Mouse (Mus musculus) gastrocnemius, postnatal 36 days (tissue): ENCODE measurements at regions not wholly inside any gene's neighbourhood (a gene's known extent, or its start where the extent isn't known, plus 50 kb on each side); places are given as distances from the start of the nearest gene placed in this dataset.

ENCODE experiments used
- DNase-seq, 2 experiments: peaks; one replicate each; pipeline ENCODE4 v3.0.0; 2022
- intact Hi-C: fragments of 180-260 bp; cut with DNase I; formaldehyde crosslinking; loops from one replicate; pipeline ENCODE4 v1.15.1; 2025

DNA sequence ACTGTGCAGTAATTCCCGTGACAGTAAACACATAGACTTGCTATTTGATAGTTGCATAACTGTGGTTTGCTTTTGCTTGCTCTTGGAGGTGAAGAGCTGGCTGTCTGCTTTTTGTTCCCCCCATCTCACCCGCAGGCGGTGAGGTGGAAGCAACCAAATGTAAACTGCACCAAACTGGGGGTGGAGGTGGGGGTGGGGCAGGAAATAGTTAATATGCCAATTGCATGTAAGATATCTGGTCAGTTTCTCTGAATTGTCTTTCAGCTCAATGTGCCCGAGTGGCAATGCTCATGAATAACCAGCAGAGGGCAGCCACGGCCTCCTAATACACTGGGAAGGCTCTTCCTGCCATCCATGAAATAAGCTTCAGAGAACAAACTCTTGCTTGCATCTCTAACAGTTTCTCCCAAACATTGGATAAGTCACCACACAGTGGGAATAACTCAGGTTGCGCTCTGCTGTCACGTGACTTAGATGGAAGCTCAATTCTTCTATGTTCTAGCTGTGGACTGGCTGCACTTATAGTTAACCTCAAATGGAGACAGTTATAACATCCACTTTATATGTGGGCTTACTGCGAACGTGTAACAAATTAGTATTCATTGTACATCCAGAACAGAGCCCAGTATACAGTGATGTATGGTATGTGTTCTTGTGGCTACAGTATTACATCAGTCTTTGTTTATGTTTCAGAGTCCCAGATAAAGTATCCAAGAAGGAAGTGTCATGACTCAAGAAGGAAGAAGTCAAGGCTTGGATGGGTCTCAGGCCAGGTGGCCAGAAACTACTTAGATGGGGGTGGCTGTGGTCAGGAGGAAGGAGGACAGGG lies 62.0 kb upstream of the Egflam start:
- DNase-seq = peak; percentile 31 to 33
- intact Hi-C loops = loop anchor here (2.0 kb wide), 1 partner anchor 353 kb away; no protein-coding TSS in a partner anchor

GRCm38 (mm10) chr15:7462549-7462948 lies 64.4 kb upstream of the Egflam start:
- DNase-seq = no peak
- intact Hi-C loops = no loop called here

- intact Hi-C loops = no loop called here
- no peak for DNase-seq
Measured at GRCm38 (mm10) chr15:7463444-7464350, 65.5 kb upstream of the Egflam start.

DNA sequence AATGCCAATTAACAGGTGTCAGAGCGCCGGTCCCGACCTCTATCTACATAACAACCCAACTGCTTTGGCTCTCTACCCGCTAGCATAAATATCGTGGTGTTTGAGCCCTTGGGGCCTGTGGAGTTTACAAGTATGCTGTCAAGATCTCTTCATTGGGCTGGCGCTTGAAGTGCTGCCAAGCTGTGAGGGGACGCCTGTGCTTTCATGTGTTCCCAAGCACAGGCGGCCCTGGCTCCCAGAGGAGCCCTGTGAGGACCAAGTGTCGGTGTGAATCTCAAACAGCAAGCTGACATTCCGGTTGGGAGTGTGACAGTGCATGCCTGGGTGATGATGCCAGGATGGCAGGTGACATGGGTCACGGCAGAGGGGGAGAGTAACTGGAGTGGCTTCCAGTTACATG lies 82.0 kb upstream of the Egflam start:
- DNase-seq = peak in 1 of 2 experiments; percentile 10
- intact Hi-C loops = no loop called here

DNA sequence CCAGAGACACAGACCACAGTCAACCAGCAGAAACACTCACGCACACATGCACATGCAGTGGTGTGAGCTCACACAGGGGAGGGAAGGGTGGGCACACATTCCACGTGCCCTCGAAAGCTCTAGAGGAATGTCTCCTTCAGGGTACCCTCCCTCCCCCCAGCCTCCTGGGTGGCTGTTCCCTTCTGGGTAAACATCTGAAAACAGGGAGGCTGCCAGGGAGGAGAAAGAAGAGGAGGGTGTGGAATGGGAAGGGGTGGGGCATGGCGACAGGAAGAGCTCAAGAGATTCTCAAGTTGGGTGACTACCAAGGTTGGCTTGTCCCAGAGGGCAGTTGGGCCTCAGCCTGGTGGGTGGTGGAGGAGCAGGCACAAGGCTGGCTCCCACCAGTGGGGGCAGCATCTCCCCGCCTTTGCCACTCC lies 82.6 kb upstream of the Egflam start:
- DNase-seq = no peak
- intact Hi-C loops = no loop called here

- DNase-seq = no peak
- intact Hi-C loops = no loop called here
Measured at GRCm38 (mm10) chr15:7483686-7484085, 85.5 kb upstream of the Egflam start.

- intact Hi-C loops = no loop called here
- no peak for DNase-seq
Measured at GRCm38 (mm10) chr15:7491091-7491490, 92.9 kb upstream of the Egflam start.

DNA sequence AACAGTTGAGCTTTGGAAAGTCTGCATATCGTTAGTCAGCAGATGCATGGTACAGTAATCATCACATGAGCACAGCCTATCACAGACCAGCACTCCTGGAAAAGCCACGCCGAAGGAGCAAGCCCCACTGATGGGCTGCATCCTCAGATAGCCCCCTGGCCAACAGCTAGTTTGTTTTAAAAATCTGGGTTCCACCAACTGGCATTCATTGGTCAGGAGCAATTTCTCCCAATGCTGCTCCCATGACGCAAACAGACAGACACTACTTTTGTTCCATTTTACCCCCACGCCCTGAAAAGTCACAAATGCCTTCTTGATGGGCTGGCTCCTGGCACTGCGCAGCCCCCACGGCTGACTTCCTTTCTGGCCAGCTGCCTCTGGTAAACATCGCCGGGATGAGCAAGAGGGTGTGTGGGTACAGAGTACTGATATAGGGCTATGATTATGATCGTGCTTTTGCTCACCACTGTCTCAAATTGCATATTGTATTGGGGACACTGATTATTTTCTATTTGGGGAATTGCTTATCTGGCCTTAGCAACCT lies 95.0 kb upstream of the Egflam start:
- intact Hi-C loops = no loop called here
- DNase-seq = no peak

- intact Hi-C loops = no loop called here
- DNase-seq = no peak
Measured at GRCm38 (mm10) chr15:7497852-7498251, 99.7 kb upstream of the Egflam start.

GRCm38 (mm10) chr15:7508535-7508934 lies 110.3 kb upstream of the Egflam start:
- DNase-seq = no peak
- intact Hi-C loops = no loop called here

- intact Hi-C loops = no loop called here
- DNase-seq = no peak
Measured at GRCm38 (mm10) chr15:7514743-7515273, 116.6 kb upstream of the Egflam start.

DNA sequence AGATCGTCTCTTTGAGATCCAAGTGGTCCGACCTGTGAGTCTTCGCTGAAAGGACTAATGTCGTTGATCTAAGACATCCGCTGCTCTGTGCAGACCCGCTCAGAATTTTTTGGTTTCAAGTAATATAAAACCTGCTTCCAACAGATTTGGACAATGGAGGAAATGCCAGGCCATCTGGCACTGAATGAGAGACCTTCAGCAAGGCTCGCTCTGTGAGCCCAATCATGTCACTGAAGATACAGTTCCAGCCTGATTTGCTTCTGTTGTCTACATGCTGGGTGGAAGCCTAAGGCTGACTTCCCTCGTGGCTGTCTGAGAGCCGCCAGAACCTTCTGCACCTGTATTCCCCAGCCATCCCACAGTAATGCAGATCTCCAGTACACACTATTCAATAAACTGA lies 123.4 kb upstream of the Egflam start:
- intact Hi-C loops = no loop called here
- DNase-seq = no peak

DNA sequence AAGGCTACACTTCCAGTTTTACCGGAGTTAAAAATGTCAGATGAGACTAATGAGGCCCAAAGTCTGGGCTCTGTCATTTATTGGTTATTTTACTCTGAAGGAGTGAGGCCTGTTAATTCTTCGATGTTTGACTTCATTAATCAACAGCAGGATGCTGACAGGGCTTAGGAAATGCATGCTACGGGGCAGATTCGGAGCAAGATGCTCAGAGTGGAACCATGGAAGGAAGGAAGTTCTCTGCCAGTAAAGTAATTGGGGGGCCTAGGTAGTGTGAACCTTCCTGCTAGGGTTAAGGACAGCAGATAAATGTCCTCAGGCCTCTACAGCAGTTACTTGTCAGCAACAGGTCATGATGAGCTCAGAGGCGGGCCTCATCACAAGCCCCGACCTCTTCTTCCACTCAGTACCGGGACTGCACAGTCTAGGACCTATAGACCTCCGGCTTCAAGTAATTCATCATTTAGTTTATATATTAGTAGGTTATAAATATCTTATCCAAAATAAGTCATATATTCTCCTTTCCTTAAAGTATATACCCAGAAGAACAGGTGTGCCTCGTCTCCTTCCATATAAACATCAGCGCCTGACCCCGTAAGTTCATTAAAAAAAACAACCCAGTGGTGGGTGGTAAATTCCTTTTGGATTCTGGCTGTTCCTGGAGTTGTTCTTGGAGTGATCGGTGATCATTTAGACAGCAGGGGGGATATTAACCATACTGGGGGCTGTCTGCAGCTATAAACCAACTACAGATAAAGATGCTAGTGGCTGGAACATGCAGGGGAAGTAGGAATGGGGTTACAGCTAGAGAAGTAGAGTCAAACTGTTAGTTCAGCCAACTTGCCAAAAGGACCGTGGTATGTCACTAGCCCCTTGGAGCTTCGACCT lies 124.9 kb upstream of the Egflam start:
- intact Hi-C loops = no loop called here
- DNase-seq = no peak

DNA sequence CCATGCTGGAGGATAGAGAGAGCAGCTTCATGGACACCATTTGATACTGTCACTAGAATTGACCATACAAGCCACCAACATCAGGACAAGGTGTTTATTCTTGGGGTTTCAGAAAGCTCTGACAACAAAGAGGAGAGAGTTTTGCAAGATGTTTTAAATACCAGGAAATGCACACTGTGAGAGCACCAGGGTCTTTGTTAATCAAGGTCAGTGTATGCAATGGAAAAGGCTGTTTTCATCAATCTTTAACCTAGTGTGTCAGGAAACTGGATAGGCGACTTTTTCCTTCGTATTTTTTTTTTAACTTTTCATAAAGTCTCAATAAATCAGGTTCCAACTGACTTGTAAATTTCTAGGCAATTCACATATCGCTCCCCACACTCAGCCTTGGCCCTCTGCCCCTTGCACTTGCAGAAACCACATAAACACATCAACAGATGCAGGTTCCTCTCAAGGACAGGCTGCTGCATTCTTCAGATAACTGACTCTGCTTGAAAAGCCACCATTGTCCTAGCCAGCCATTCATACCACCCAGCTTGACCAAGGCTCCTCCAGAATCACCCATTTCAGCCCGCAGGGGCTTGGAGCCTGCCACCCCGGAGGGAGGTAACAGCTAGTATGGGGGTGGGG lies 132.9 kb upstream of the Egflam start:
- no peak for DNase-seq
- intact Hi-C loops = no loop called here

- intact Hi-C loops = no loop called here
Measured at GRCm38 (mm10) chr15:7537858-7538257, 139.7 kb upstream of the Egflam start.

DNA sequence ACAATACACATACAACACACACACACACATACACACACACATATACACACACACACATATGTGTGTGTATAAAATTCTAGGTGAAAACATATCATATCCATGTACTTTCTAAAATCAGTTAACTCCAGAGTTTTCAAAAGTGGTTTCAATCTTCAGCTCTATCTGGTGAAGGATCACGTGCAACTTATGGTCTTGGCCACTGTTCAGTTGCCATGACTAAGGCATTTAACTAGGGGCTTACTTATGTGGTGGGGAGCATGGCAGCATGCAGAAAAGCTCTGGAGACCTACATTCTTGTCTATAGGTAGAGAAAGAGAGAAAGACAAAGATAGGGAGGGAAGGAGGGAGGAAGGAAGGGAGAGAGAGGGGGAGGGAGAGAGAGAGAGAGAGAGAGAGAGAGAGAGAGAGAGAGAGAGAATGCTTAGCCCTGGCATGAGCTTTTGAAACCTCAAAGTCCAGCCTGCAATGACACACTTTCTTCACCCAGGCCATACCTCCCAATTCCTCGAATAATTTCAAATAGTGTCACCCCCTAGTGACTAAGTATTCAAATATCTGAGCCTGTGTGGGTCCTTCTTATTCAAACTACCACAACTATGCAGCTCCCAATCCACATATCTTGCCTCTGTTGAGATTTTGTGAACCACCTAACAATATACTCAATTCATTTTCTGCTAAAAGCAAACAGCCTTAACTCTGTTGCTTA lies 155.1 kb upstream of the Egflam start:
- no peak for DNase-seq
- intact Hi-C loops = no loop called here

More at GRCm38 (mm10) chr15:7537858-7538257, 139.7 kb upstream of the Egflam start:
- no peak for DNase-seq

GRCm38 (mm10) chr15:7554433-7554832 lies 156.2 kb upstream of the Egflam start:
- intact Hi-C loops = no loop called here

DNA sequence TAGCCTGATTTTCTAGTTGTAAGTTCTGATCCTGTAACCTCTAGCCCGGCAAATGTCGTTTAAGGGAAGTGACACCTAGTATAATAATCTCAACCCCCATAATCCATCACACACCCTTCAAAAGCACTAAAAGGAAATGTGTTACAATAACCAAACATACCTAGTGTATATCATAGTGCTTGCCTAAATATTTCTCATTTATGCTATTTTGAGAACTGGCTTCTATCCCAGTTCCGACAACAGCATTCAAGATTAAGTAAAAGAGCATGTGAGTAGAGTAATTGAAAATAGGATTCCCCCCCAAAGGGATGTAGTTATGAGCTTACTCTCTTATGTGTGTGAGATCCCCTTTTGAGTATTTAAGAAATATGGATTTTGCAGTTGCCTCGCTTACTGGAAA lies 165.1 kb upstream of the Egflam start:
- no peak for DNase-seq
- intact Hi-C loops = no loop called here

More at GRCm38 (mm10) chr15:7554433-7554832, 156.2 kb upstream of the Egflam start:
- no peak for DNase-seq

DNA sequence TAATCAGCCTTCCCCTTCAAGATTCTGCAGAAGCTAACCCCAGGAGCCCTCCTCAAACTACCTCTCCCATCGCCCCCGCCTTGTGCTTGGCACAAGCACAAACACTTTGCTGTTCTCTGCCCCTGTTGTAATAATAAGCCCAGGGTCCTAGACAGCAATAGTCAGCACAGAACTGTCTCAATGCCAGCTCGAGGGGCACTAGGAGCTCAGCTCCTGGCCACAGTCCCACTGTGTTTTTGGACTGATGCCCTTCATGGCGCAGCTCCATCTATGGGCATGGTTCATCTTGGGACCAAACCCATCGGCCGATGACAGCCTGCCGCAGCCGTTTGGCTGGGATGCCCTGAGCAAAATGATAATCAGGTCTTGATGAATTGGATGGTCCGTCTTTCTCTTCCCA lies 165.5 kb upstream of the Egflam start:
- DNase-seq = no peak
- intact Hi-C loops = no loop called here
